Mouse (Mus musculus) kidney, embryonic 15.5 days (tissue): Measurements from ENCODE around the gene Ttc21b. TPM values are rescaled to one million over a fixed set of nuclear protein-coding genes. Genes with fewer than 3 reads are reported as not detected.

Source experiments
- ATAC-seq: fragments of 200-750 bp; cut with Nextera tagmentation; replicated peaks from 2 replicates; pipeline ENCODE4 v1.8.0; 2017; ENCODE audit warnings: moderate TSS enrichment; ENCODE audit not compliant: low FRiP score
- H3K27ac ChIP-seq: fragments of 300-500 bp; sonication (generic); 2 replicates; pipeline ENCODE4 v1.5.1; 2015; ENCODE audit warnings: mild to moderate bottlenecking, inconsistent platforms
- H3K27me3 ChIP-seq: fragments of 300-500 bp; sonication (generic); 2 replicates; pipeline ENCODE4 v1.6.1; 2015; ENCODE audit warnings: inconsistent platforms
- H3K36me3 ChIP-seq: fragments of 300-500 bp; sonication (generic); 2 replicates; pipeline ENCODE4 v1.6.1; 2015; ENCODE audit warnings: inconsistent platforms
- H3K4me1 ChIP-seq: fragments of 300-500 bp; sonication (generic); 2 replicates; pipeline ENCODE4 v1.6.1; 2015; ENCODE audit warnings: inconsistent platforms
- H3K4me2 ChIP-seq: fragments of 300-500 bp; sonication (generic); 2 replicates; pipeline ENCODE4 v1.6.1; 2015; ENCODE audit warnings: moderate library complexity, mild to moderate bottlenecking, inconsistent platforms
- H3K4me3 ChIP-seq: fragments of 300-500 bp; sonication (generic); replicated peaks from 2 replicates; pipeline ENCODE4 v1.5.1; 2015; ENCODE audit warnings: mild to moderate bottlenecking, inconsistent platforms
- H3K9ac ChIP-seq: fragments of 300-500 bp; sonication (generic); 2 replicates; pipeline ENCODE4 v1.6.1; 2015; ENCODE audit warnings: mild to moderate bottlenecking, inconsistent platforms
- H3K9me3 ChIP-seq: fragments of 300-500 bp; sonication (generic); replicated peaks from 2 replicates; pipeline ENCODE4 v1.6.1; 2016; ENCODE audit warnings: inconsistent platforms
- WGBS: fragments of 180-500 bp; shearing (Covaris S2); methylation state at CpG from one replicate; pipeline ENCODE4 v1.1.7; 2015; ENCODE audit warnings: mixed read lengths; 5-methylcytosine and 5-hydroxymethylcytosine counted together
- polyA plus RNA-seq: library from polyadenylated mRNA; unstranded; fragments of >200 nt; fragmentation: Nextera tagmentation; extraction: Ambion mirVana; gene quantifications from 2 replicates; pipeline ENCODE4 v1.2.1, GENCODE M21; 2015

Ttc21b gene
- polyA plus RNA-seq, 1 experiment from 2014 or later, result 15.4 TPM

DNA sequence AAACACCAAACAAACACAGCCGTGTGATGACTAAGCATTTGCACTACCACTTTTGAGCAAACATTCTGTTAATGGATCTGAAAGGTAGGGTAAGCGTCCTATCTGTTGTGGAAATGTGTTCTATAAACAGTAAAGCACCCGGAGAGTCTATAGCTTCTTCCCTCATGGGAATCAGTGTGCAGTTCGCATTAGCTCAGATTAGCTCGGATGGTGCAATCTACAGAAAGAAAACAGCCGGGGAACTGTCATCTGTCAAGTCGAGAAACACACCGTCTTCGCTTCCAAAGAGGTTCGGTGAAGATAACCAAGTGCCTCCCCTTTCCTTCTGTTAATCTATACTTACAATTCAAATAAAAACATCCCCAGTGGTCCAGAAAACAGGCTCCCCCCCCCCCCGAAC lies 85.7 kb downstream of the Ttc21b start:
- no peak overlapping the region for H3K9ac ChIP-seq
- H3K27ac ChIP-seq, result no peak overlapping the region
- no peaks in the 10 kb centered on the region for H3K36me3 ChIP-seq
- H3K4me2 ChIP-seq, result no peak overlapping the region
- H3K9me3 ChIP-seq, result no peaks in the 10 kb centered on the region
- H3K27me3 ChIP-seq, result peaks cover 8% of the 10 kb centered on the region; the same call in 1 of the 2 replicates
- peaks cover 7% of the 10 kb centered on the region; the same call in 1 of the 2 replicates for H3K4me1 ChIP-seq
- WGBS, result 49% methylated on average over 11 of the region's 11 CpGs
- ATAC-seq, result no peak
- no peak overlapping the region for H3K4me3 ChIP-seq

DNA sequence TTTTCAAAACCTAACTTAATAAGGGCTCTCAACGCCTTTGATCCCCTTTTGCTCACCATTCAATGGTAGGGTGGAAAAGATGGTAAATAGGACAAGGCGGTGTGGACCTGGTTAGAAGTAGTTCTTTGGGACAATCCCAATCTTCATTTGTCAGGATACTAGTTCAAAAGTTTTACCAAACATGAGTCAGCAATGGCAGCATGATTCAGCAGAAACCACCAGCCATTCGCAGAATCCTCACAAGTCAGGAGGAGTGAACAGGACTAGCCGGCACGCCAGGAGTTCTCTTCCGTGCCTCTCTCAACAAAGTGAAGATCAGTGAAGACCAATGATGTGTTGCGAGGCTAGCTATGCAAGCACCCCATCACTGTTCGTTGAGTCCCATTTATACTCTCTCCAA lies 91.4 kb downstream of the Ttc21b start:
- no peak for ATAC-seq
- H3K36me3 ChIP-seq, result no peaks in the 10 kb centered on the region

DNA sequence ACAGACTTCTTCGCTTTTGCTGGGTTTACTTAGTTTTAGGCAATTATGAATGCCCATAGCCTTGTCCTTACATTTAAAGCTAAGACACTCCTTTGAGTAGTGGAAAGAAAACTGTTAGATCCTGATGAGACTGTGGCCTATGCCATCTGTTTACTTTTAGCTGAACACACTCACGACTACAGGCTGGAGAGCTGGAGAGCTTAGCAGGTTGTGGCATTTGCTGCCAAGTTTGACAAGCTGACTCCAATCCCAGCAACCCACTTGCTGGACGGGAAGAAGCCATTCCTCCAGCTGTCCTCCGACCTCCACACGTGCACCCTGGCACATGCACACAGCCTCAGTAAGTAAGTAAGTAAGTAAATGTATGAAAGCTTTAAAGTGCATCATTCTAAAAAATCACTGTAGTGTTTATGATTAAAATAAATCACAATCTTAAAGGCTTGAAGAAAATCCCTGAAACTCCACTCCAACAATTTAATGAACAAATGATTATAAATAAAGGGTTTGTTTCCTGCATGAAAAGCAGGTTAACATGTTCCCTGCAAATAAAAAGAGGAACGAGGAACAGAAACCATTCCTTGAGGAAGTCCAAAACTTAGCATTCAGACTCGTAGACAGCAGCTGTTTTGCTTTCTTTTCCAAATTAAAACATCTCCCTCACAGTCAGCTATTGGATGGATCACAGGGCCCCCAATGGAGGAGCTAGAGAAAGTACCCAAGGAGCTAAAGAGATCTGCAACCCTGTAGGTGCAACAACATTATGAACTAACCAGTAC lies 98.1 kb downstream of the Ttc21b start:
- no peak overlapping the region for H3K4me3 ChIP-seq
- no peak overlapping the region for H3K4me2 ChIP-seq
- no peaks in the 10 kb centered on the region for H3K27me3 ChIP-seq
- H3K9ac ChIP-seq, result no peak overlapping the region
- no peaks in the 10 kb centered on the region for H3K36me3 ChIP-seq
- 63% methylated on average over 7 of the region's 7 CpGs for WGBS
- no peaks in the 10 kb centered on the region for H3K9me3 ChIP-seq
- no peak for ATAC-seq
- no peaks in the 10 kb centered on the region for H3K4me1 ChIP-seq
- H3K27ac ChIP-seq, result no peak overlapping the region

More for the DNA sequence above, 91.4 kb downstream of the Ttc21b start:
- Histone ChIP-seq H3K9ac (no peak overlapping the region), H3K4me3 (no peak overlapping the region), H3K4me2 (no peak overlapping the region), H3K4me1 (no peaks in the 10 kb centered on the region), H3K9me3 (no peaks in the 10 kb centered on the region), H3K27me3 (no peaks in the 10 kb centered on the region), H3K27ac (no peak overlapping the region)
- WGBS, result 90% methylated on average over 8 of the region's 8 CpGs

DNA sequence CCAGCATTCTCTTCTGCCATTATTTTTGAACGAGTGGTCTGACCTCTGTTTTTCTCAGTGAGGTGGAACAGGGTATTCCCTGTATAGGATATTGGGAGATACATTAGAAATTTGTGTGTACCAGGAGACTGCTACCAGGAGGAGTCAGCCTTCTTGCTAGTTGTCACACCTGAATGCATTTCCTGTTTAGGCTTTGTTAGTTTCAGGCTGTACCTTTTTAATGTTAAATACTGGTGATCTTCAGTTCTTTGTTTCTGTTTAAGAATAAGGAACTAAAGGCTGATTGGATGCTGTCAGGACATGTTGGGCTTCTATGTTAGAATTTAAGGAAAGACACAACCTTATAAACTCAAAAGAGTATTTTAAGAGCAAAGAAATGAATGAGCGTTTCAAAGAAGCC lies 105.0 kb downstream of the Ttc21b start:
- Histone ChIP-seq H3K9me3 (no peaks in the 10 kb centered on the region), H3K4me3 (no peak overlapping the region), H3K9ac (no peak overlapping the region), H3K36me3 (no peaks in the 10 kb centered on the region), H3K27ac (no peak overlapping the region), H3K4me2 (no peak overlapping the region), H3K4me1 (peaks cover 11% of the 10 kb centered on the region), H3K27me3 (no peaks in the 10 kb centered on the region)
- WGBS, result 67% methylated on average over 2 of the region's 2 CpGs
- ATAC-seq, result no peak

DNA sequence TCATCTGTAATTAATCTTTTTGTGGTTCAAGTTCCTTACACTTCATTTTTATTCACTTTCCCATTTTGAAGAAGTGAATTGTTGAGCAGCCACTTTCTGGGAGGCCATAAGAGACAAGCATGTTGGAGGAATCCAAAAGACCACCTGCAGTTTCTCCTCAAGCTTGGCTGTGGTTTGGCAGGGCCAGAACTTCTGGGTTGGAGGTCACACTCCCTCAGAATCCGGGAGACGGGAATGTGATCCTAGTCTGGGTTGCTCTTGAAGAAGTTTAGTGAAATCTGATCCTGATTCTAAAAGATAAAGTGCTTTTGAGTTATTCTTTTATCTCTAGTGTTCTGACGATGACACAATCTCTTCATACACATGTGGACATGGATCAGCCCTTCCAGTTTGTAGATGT lies 105.9 kb downstream of the Ttc21b start:
- no peak for ATAC-seq
- H3K36me3 ChIP-seq, result no peaks in the 10 kb centered on the region
- peaks cover 11% of the 10 kb centered on the region for H3K4me1 ChIP-seq
- 18% methylated on average over 3 of the region's 3 CpGs for WGBS
- H3K9me3 ChIP-seq, result no peaks in the 10 kb centered on the region
- no peaks in the 10 kb centered on the region for H3K27me3 ChIP-seq
- H3K9ac ChIP-seq, result no peak overlapping the region
- no peak overlapping the region for H3K4me3 ChIP-seq
- no peak overlapping the region for H3K27ac ChIP-seq
- no peak overlapping the region for H3K4me2 ChIP-seq

DNA sequence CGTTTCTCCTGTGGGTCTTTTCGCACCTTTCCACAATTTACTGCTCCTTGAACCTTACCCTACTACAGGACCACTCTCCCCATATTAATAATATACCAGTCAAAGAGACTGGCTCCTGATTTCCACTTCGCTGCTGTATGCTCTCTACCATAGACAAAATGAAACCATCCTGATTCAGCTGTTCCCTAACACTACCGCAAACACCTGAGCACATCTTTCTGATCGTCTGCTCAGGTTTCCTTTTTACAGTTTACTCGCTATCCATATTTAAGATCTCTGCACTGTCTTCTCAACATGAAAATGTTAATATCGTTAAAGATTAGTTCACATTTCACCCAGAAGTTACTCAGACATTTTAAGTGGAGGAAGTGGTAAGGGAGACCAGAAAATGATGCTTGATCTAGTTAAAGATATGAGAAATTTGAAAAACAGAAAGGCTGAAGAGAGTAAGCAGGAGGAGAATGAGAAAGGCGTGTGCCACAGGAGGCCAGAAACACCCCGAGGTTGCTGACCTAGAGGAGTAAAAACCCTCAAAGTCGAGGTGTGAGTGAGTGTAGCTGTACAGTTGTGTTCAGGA lies 107.7 kb downstream of the Ttc21b start:
- H3K9ac ChIP-seq, result no peak overlapping the region
- no peaks in the 10 kb centered on the region for H3K27me3 ChIP-seq
- WGBS, result 77% methylated on average over 10 of the region's 10 CpGs
- no peaks in the 10 kb centered on the region for H3K36me3 ChIP-seq
- peaks cover 23% of the 10 kb centered on the region for H3K4me1 ChIP-seq
- no peak overlapping the region for H3K4me3 ChIP-seq
- H3K9me3 ChIP-seq, result no peaks in the 10 kb centered on the region
- H3K4me2 ChIP-seq, result no peak overlapping the region
- H3K27ac ChIP-seq, result no peak overlapping the region
- no peak for ATAC-seq

DNA sequence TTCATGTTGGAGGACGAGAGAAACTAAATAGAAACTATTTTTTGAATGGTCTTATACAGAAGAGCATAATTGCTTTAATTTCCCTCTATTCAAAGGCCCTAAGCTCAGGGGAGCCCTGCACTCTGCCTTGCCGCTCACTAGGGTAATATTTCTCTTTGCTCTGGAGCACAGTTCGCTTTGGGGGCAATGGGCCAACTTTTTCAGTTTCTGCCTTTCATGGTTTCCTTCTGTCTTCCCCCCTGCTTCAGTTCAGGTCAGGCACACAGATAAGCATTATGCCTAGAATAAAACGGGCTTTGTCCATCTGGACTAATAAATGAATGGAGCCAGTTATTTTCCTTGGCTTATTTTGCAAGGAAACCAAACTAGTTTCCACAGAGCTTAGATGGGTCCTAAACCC lies 109.9 kb downstream of the Ttc21b start:
- Histone ChIP-seq H3K4me3 (no peak overlapping the region), H3K4me2 (no peak overlapping the region), H3K4me1 (peaks cover 23% of the 10 kb centered on the region), H3K36me3 (no peaks in the 10 kb centered on the region), H3K27me3 (no peaks in the 10 kb centered on the region), H3K9ac (no peak overlapping the region), H3K27ac (peak overlapping the region; percentile 80), H3K9me3 (no peaks in the 10 kb centered on the region)
- 43% methylated on average over 4 of the region's 4 CpGs for WGBS
- peak; percentile 52 for ATAC-seq

DNA sequence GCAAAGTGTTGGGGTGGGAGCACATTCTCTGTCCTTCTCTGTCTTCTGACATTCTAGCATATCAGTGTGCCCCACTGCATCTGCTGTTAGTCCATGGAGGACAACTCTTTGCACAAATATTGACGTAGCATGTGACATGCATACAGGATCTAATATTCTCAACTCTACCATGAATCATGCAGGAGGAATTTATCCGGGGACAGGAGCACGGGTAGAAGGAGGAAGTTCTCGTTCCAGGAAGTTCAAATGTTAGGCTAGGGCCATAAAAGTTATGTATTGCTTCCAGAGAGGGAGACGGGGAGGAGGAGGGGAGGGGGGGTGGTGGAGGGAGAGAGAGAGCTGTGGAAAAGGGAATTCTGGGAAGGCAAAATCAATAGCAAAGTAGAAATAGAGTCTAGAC lies 111.6 kb downstream of the Ttc21b start:
- Histone ChIP-seq H3K4me3 (no peak overlapping the region), H3K4me2 (peak overlapping the region; percentile 19; the same call in 1 of the 2 replicates), H3K9me3 (no peaks in the 10 kb centered on the region), H3K36me3 (no peaks in the 10 kb centered on the region), H3K27ac (peak overlapping the region; percentile 74), H3K9ac (no peak overlapping the region), H3K4me1 (peaks cover 18% of the 10 kb centered on the region), H3K27me3 (no peaks in the 10 kb centered on the region)
- 7% methylated on average over 5 of the region's 5 CpGs for WGBS
- peak; percentile 70 for ATAC-seq

DNA sequence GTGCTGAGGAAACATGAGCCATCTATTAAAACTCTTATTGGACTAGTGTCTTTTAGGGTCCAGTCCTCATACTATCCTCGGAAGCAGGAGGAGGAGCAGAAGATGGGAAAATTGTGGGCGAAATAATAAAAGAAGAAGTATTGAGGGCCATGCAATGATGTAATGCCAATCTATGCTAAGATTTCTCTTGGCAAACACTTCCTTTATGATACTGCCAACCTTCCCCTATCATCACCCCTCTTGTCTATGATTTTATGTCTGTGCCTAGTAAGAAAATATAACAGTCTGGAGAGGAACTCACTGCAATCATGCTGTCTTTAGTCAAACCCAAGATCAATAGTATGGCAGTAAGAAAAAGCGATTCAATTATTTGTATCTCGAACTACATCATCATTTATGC lies 113.1 kb downstream of the Ttc21b start:
- Histone ChIP-seq H3K36me3 (no peaks in the 10 kb centered on the region), H3K27me3 (no peaks in the 10 kb centered on the region), H3K4me1 (peaks cover 18% of the 10 kb centered on the region), H3K4me2 (no peak overlapping the region), H3K9ac (no peak overlapping the region), H3K27ac (no peak overlapping the region), H3K9me3 (no peaks in the 10 kb centered on the region), H3K4me3 (no peak overlapping the region)
- 92% methylated on average over 4 of the region's 4 CpGs for WGBS
- no peak for ATAC-seq

DNA sequence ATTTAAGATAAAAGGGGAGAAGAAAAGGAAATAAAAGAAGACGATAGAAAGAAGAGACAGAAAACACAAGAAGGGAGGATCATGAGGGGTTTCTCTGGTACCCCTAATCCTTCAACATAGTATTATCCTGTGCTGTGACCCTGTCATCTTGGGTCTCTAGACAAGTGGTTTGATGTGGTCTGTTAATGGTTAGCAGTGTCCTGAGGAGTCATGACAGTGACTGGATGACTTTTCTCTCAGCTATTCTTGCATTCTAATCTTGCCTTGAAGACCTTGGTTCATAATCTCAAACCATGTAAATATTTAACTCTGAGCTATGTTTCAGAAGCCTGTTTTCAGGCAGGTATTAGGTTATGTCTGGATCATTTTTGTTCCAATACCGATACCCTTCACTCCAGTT lies 113.7 kb downstream of the Ttc21b start:
- no peak for ATAC-seq
- peaks cover 18% of the 10 kb centered on the region for H3K4me1 ChIP-seq
- H3K36me3 ChIP-seq, result no peaks in the 10 kb centered on the region
- H3K9me3 ChIP-seq, result no peaks in the 10 kb centered on the region
- H3K27me3 ChIP-seq, result no peaks in the 10 kb centered on the region
- H3K4me2 ChIP-seq, result no peak overlapping the region
- WGBS, result 74% methylated on average over 2 of the region's 2 CpGs
- no peak overlapping the region for H3K27ac ChIP-seq
- H3K4me3 ChIP-seq, result no peak overlapping the region
- H3K9ac ChIP-seq, result no peak overlapping the region

DNA sequence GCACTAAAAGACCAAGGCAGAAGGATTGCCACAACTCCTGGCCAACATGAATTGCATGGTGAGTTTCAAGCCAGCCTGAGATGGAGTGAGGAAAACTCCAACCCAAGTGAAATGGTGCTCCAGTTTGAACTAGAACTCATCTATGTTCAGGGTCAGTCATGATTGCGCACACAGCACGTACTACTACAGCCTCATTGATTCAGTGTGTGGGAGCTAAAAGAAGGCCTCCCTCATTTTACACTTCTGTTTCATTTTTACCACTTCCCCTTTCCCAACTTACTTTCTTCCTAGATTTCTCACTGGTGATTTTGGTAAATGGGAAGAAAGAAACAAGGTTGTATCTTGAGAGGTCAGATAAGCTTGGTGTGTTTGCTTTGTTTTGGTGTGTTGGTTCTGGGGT lies 114.1 kb downstream of the Ttc21b start:
- H3K4me1 ChIP-seq, result peaks cover 18% of the 10 kb centered on the region
- no peaks in the 10 kb centered on the region for H3K9me3 ChIP-seq
- H3K27me3 ChIP-seq, result no peaks in the 10 kb centered on the region
- WGBS, result 94% methylated on average over 2 of the region's 2 CpGs
- H3K36me3 ChIP-seq, result no peaks in the 10 kb centered on the region
- ATAC-seq, result no peak
- no peak overlapping the region for H3K27ac ChIP-seq
- no peak overlapping the region for H3K9ac ChIP-seq
- H3K4me3 ChIP-seq, result no peak overlapping the region
- no peak overlapping the region for H3K4me2 ChIP-seq

DNA sequence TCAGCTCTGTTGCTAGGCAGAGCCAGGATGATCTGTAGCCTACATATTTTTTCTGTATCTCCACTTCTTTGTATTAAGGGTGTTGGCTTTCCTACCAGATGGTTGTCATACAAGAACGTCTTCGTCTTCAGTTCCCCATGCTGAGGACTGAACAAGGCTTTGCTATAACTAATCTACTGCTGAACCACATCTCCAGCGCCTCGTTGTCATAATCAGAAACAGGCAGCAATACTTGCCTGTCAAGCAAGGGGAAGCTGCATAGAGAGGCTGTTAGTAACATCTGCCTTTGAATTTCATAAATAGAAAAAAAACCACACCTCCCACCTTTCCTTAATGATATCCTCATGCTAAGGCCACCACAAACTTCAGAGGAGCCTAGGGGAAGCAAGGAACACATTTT lies 116.2 kb downstream of the Ttc21b start:
- H3K4me2 ChIP-seq, result no peak overlapping the region
- no peaks in the 10 kb centered on the region for H3K9me3 ChIP-seq
- no peaks in the 10 kb centered on the region for H3K36me3 ChIP-seq
- 0 out of 2 replicates have a peak, but pooled peaks cover 12% of the 10 kb centered on the region for H3K4me1 ChIP-seq
- no peaks in the 10 kb centered on the region for H3K27me3 ChIP-seq
- no peak overlapping the region for H3K9ac ChIP-seq
- H3K27ac ChIP-seq, result no peak overlapping the region
- 81% methylated on average over 4 of the region's 4 CpGs for WGBS
- H3K4me3 ChIP-seq, result no peak overlapping the region
- no peak for ATAC-seq
